Mouse (Mus musculus): ENCODE results near the gene Nupr1. TPM values are rescaled to one million over a fixed set of nuclear protein-coding genes. Genes with fewer than 3 reads are reported as not detected.

Nupr1 gene
- polyA plus RNA-seq, 1 experiment from 2014 or later, result 23.4 TPM

Small RNA genes within 50 kb of the gene (microRNA-seq; reads per million reads assigned to microRNA genes)
- not detected for gene Mir7059

Other genes starting within 250 kb of the Nupr1 start
- 3.1 and 3.3 TPM in 2 replicates for gene Nfatc2ip, start 234.1 kb downstream of the Nupr1 start, polyA plus RNA-seq (2015; fragmentation: Nextera tagmentation; extraction: Ambion mirVana)
- gene Cd19, start 216.0 kb downstream of the Nupr1 start, polyA plus RNA-seq (2015; fragmentation: Nextera tagmentation; extraction: Ambion mirVana), result not detected in 2 replicates
- 35.4 and 37.6 TPM in 2 replicates for gene Rabep2, start 202.1 kb downstream of the Nupr1 start, polyA plus RNA-seq (2015; fragmentation: Nextera tagmentation; extraction: Ambion mirVana)
- 1.3 and 2.8 TPM in 2 replicates for gene Atp2a1, start 167.8 kb downstream of the Nupr1 start, polyA plus RNA-seq (2015; fragmentation: Nextera tagmentation; extraction: Ambion mirVana)
- gene Sh2b1, start 155.4 kb downstream of the Nupr1 start, polyA plus RNA-seq (2015; fragmentation: Nextera tagmentation; extraction: Ambion mirVana), result 45.6 and 46.8 TPM in 2 replicates
- 125 and 127 TPM in 2 replicates for gene Tufm, start 143.5 kb downstream of the Nupr1 start, polyA plus RNA-seq (2015; fragmentation: Nextera tagmentation; extraction: Ambion mirVana)
- 47.7 and 54.1 TPM in 2 replicates for gene Atxn2l, start 127.4 kb downstream of the Nupr1 start, polyA plus RNA-seq (2015; fragmentation: Nextera tagmentation; extraction: Ambion mirVana)
- gene Eif3c, start 64.5 kb downstream of the Nupr1 start, polyA plus RNA-seq (2015; fragmentation: Nextera tagmentation; extraction: Ambion mirVana), result 176 and 186 TPM in 2 replicates
- gene Apobr, start 45.9 kb downstream of the Nupr1 start, polyA plus RNA-seq (2015; fragmentation: Nextera tagmentation; extraction: Ambion mirVana), result 1.1 and 1.5 TPM in 2 replicates
- 27.7 and 27.9 TPM in 2 replicates for gene Cln3, start 45.0 kb downstream of the Nupr1 start, polyA plus RNA-seq (2015; fragmentation: Nextera tagmentation; extraction: Ambion mirVana)
- not detected in 2 replicates for gene Il27, start 35.9 kb downstream of the Nupr1 start, polyA plus RNA-seq (2015; fragmentation: Nextera tagmentation; extraction: Ambion mirVana)
- gene Sgf29, start 18.4 kb upstream of the Nupr1 start, polyA plus RNA-seq (2015; fragmentation: Nextera tagmentation; extraction: Ambion mirVana), result 47.3 and 54.9 TPM in 2 replicates
- gene Sult1a1, start 45.6 kb upstream of the Nupr1 start, polyA plus RNA-seq (2015; fragmentation: Nextera tagmentation; extraction: Ambion mirVana), result 5.9 and 6.8 TPM in 2 replicates
- 105 and 119 TPM in 2 replicates for gene Bola2, start 64.5 kb upstream of the Nupr1 start, polyA plus RNA-seq (2015; fragmentation: Nextera tagmentation; extraction: Ambion mirVana)
- 9.9 and 11.5 TPM in 2 replicates for gene Slx1b, start 64.9 kb upstream of the Nupr1 start, polyA plus RNA-seq (2015; fragmentation: Nextera tagmentation; extraction: Ambion mirVana)
- gene Coro1a, start 76.9 kb upstream of the Nupr1 start, polyA plus RNA-seq (2015; fragmentation: Nextera tagmentation; extraction: Ambion mirVana), result 36.0 and 58.1 TPM in 2 replicates
- gene Mapk3, start 128.7 kb upstream of the Nupr1 start, polyA plus RNA-seq (2015; fragmentation: Nextera tagmentation; extraction: Ambion mirVana), result 132 and 135 TPM in 2 replicates
- gene Gdpd3, start 135.5 kb upstream of the Nupr1 start, polyA plus RNA-seq (2015; fragmentation: Nextera tagmentation; extraction: Ambion mirVana), result 2.5 and 2.8 TPM in 2 replicates
- gene Ypel3, start 146.1 kb upstream of the Nupr1 start, polyA plus RNA-seq (2015; fragmentation: Nextera tagmentation; extraction: Ambion mirVana), result 90.3 and 96.2 TPM in 2 replicates
- 0.26 and 0.51 TPM in 2 replicates for gene Tbx6, start 150.6 kb upstream of the Nupr1 start, polyA plus RNA-seq (2015; fragmentation: Nextera tagmentation; extraction: Ambion mirVana)
- 260 and 262 TPM in 2 replicates for gene Ppp4c, start 161.6 kb upstream of the Nupr1 start, polyA plus RNA-seq (2015; fragmentation: Nextera tagmentation; extraction: Ambion mirVana)
- 0.10 and 0.19 TPM in 2 replicates for gene Fam57b, start 166.8 kb upstream of the Nupr1 start, polyA plus RNA-seq (2015; fragmentation: Nextera tagmentation; extraction: Ambion mirVana)
- gene 4930451I11Rik, start 200.8 kb upstream of the Nupr1 start, polyA plus RNA-seq (2015; fragmentation: Nextera tagmentation; extraction: Ambion mirVana), result not detected in 2 replicates
- 0.81 and 1.1 TPM in 2 replicates for gene Doc2a, start 216.6 kb upstream of the Nupr1 start, polyA plus RNA-seq (2015; fragmentation: Nextera tagmentation; extraction: Ambion mirVana)
- 31.6 and 34.4 TPM in 2 replicates for gene Hirip3, start 231.1 kb upstream of the Nupr1 start, polyA plus RNA-seq (2015; fragmentation: Nextera tagmentation; extraction: Ambion mirVana)
- gene Ino80e, start 231.5 kb upstream of the Nupr1 start, polyA plus RNA-seq (2015; fragmentation: Nextera tagmentation; extraction: Ambion mirVana), result 76.6 and 78.3 TPM in 2 replicates

All from lung, embryonic 15.5 days (tissue).